Mouse (Mus musculus): ENCODE measurements around the gene Casd1. TPM values are rescaled to one million over a fixed set of nuclear protein-coding genes. Genes with fewer than 3 reads are reported as not detected.

Gene Casd1
- total RNA-seq, 2 experiments from 2014 or later: 33.4 to 34.5 TPM

Other genes starting within 250 kb of the Casd1 start
- 100 to 1,000 TPM; 594 to 659 TPM for gene Col1a2, start 96.0 kb upstream of the Casd1 start, total RNA-seq (2021)
- 10 to 100 TPM; 41.2 to 44.4 TPM for gene Sgce, start 146.4 kb downstream of the Casd1 start, total RNA-seq (2021)
- 1 to 10 TPM; 3.5 to 3.7 TPM for gene Peg10, start 146.5 kb downstream of the Casd1 start, total RNA-seq (2021)

Data from heart, postnatal 10 days (tissue).